Mouse (Mus musculus) lung, adult 2 months (tissue): Measurements from ENCODE around the gene Tenm2.

ENCODE experiments used
- CTCF ChIP-seq: fragments of 200-500 bp; IDR thresholded peaks from 2 replicates; pipeline ENCODE4 v1.5.1; 2011; ENCODE audit warnings: mild to moderate bottlenecking, low read length, control low read depth; ENCODE audit not compliant: insufficient read depth
- POLR2A ChIP-seq: fragments of 200-500 bp; IDR thresholded peaks from 2 replicates; pipeline ENCODE4 v1.6.1; 2011; ENCODE audit warnings: low read depth, mild to moderate bottlenecking, control low read depth, low read length, borderline replicate concordance; ENCODE audit errors: extremely low read depth

DNA sequence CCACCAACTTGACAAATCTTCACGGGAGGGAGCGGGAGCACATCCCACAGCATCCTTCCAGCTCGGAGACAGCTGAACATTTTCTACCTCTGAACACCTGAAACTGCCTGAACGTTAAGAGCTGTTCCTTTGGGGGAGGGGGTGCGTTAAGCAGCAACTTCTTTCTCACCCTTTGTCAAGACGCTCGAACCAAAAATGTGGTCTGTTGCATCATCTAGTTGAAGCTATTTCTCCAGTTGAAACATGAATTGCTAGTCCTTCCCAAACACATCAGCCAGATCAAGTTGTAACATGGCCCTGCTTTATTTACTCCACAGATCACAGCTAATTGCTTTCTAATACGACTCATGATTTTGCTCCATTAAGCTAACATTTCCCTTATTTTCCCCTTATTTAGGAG lies 799.5 kb downstream of the Tenm2 start:
- TF ChIP-seq CTCF (no peak), POLR2A (no peak)
